Mouse (Mus musculus) induced T-regulatory cell, adult 2 months (primary cell): ENCODE measurements around the gene Pitpnc1.
"Not testable (repeated sequence)": the region's sequence is repeated elsewhere in the genome, so short reads cannot be mapped to it uniquely, and the experiment has no call there.

ENCODE experiments used
- DNase-seq: peaks from one replicate; pipeline ENCODE4 v3.0.0-alpha.2; 2012; ENCODE audit warnings: low read depth

Pitpnc1 gene

GRCm38 (mm10) chr11:107470521-107471041 is at the start of gene Pitpnc1:
Pitpnc1 (minus strand) TSS chr11:107470699.
- peak; percentile 92 for DNase-seq

- DNase-seq, result peak; percentile 70
Measured at GRCm38 (mm10) chr11:107518645-107519429, 48.3 kb upstream of the Pitpnc1 start.

- no peak for DNase-seq
Measured at GRCm38 (mm10) chr11:107516387-107516786, 45.9 kb upstream of the Pitpnc1 start.

GRCm38 (mm10) chr11:107513047-107513446 is 42.5 kb upstream of the Pitpnc1 start:
- DNase-seq, result no peak

- DNase-seq, result peak; percentile 88
Measured at GRCm38 (mm10) chr11:107511954-107512353, 41.5 kb upstream of the Pitpnc1 start.

- peak; percentile 31 for DNase-seq
Measured at GRCm38 (mm10) chr11:107510362-107511269, 40.1 kb upstream of the Pitpnc1 start.

- DNase-seq, result peak; percentile 40
Measured at GRCm38 (mm10) chr11:107509631-107510338, 39.3 kb upstream of the Pitpnc1 start.

- peak; percentile 68 for DNase-seq
Measured at GRCm38 (mm10) chr11:107506260-107506659, 35.8 kb upstream of the Pitpnc1 start.

GRCm38 (mm10) chr11:107504364-107504763 is 33.9 kb upstream of the Pitpnc1 start:
- not testable (repeated sequence) for DNase-seq

GRCm38 (mm10) chr11:107502801-107503200 is 32.3 kb upstream of the Pitpnc1 start:
- DNase-seq, result peak; percentile 38

- no peak for DNase-seq
Measured at GRCm38 (mm10) chr11:107484341-107484740, 13.8 kb upstream of the Pitpnc1 start.

GRCm38 (mm10) chr11:107479862-107480203 is 9.3 kb upstream of the Pitpnc1 start:
- DNase-seq, result peak; percentile 44

- DNase-seq, result peak; percentile 98
Measured at GRCm38 (mm10) chr11:107479053-107479861, 8.8 kb upstream of the Pitpnc1 start, which contains the start of gene Psmd12. Psmd12 (plus strand) TSS chr11:107479484.

GRCm38 (mm10) chr11:107473137-107473820 is 2.8 kb upstream of the Pitpnc1 start:
- peak; percentile 95 for DNase-seq

GRCm38 (mm10) chr11:107472304-107472703 is 1.8 kb upstream of the Pitpnc1 start:
- no peak for DNase-seq

- DNase-seq, result no peak
Measured at GRCm38 (mm10) chr11:107471071-107471720, 697 bp upstream of the Pitpnc1 start.

- peak; percentile 80 for DNase-seq
Measured at GRCm38 (mm10) chr11:107469523-107470371, 752 bp downstream of the Pitpnc1 start.

GRCm38 (mm10) chr11:107469031-107469522 is 1.4 kb downstream of the Pitpnc1 start:
- DNase-seq, result peak; percentile 82
